Mouse (Mus musculus) heart, embryonic 11.5 days (tissue): ENCODE data around the gene Ngef. TPM values are rescaled to one million over a fixed set of nuclear protein-coding genes. Genes with fewer than 3 reads are reported as not detected.

Experiments used
- ATAC-seq: fragments of 200-750 bp; cut with Nextera tagmentation; replicated peaks from 2 replicates; pipeline ENCODE4 v1.8.0; 2017; ENCODE audit warnings: moderate library complexity; ENCODE audit not compliant: insufficient number of reproducible peaks, low FRiP score, low TSS enrichment
- H3K27ac ChIP-seq: fragments of 300-500 bp; sonication (generic); 2 replicates; pipeline ENCODE4 v1.5.1; 2014; ENCODE audit warnings: mild to moderate bottlenecking, low read depth, low read length
- H3K27me3 ChIP-seq: fragments of 300-500 bp; sonication (generic); 2 replicates; pipeline ENCODE4 v1.6.1; 2014; ENCODE audit warnings: mild to moderate bottlenecking, low read length, mixed read lengths; ENCODE audit not compliant: control insufficient read depth, insufficient read depth
- H3K36me3 ChIP-seq: fragments of 300-500 bp; sonication (generic); 2 replicates; pipeline ENCODE4 v1.6.1; 2014; ENCODE audit warnings: mild to moderate bottlenecking, low read length, moderate library complexity, mixed read lengths; ENCODE audit not compliant: control insufficient read depth, insufficient read depth
- H3K4me1 ChIP-seq: fragments of 300-500 bp; sonication (generic); 2 replicates; pipeline ENCODE4 v1.6.1; 2014; ENCODE audit warnings: low read length; ENCODE audit not compliant: control insufficient read depth, insufficient read depth
- H3K4me2 ChIP-seq: fragments of 300-500 bp; sonication (generic); 2 replicates; pipeline ENCODE4 v1.6.1; 2014; ENCODE audit warnings: mild to moderate bottlenecking, moderate library complexity
- H3K4me3 ChIP-seq: fragments of 300-500 bp; sonication (generic); 2 replicates; pipeline ENCODE4 v1.5.1; 2014; ENCODE audit warnings: low read depth, low read length
- H3K9ac ChIP-seq: fragments of 300-500 bp; sonication (generic); 2 replicates; pipeline ENCODE4 v1.6.1; 2014; ENCODE audit warnings: mild to moderate bottlenecking, low read depth, low read length, moderate library complexity
- H3K9me3 ChIP-seq: fragments of 300-500 bp; sonication (generic); replicated peaks from 2 replicates; pipeline ENCODE4 v1.6.1; 2016; ENCODE audit warnings: low read length; ENCODE audit not compliant: control insufficient read depth
- WGBS: fragments of 180-500 bp; shearing (Covaris S2); extraction: QIAGEN DNeasy Blood & Tissue Kit; methylation state at CpG from one replicate; pipeline ENCODE4 v1.1.7; 2014; ENCODE audit not compliant: insufficient replicate concordance; 5-methylcytosine and 5-hydroxymethylcytosine counted together
- polyA plus RNA-seq: library from polyadenylated mRNA; unstranded; fragments of >200 nt; fragmentation: Nextera tagmentation; extraction: Ambion mirVana; gene quantifications from 2 replicates; pipeline ENCODE4 v1.2.1, GENCODE M21; 2014

Ngef gene
- polyA plus RNA-seq, 1 experiment from 2014 or later, result 0.84 TPM

GRCm38 (mm10) chr1:87605296-87605695 lies 31.6 kb upstream of the Ngef start:
- Histone ChIP-seq H3K9me3 (no peaks in the 10 kb centered on the region), H3K36me3 (no peaks in the 10 kb centered on the region), H3K27ac (no peak overlapping the region), H3K9ac (no peak overlapping the region), H3K4me3 (no peak overlapping the region), H3K27me3 (peaks cover 2% of the 10 kb centered on the region; the same call in 1 of the 2 replicates), H3K4me2 (no peak overlapping the region), H3K4me1 (no peaks in the 10 kb centered on the region)
- 78% methylated on average over 2 of the region's 2 CpGs for WGBS
- no peak for ATAC-seq

GRCm38 (mm10) chr1:87603389-87603788 lies 29.7 kb upstream of the Ngef start:
- no peak overlapping the region for H3K4me2 ChIP-seq
- no peak overlapping the region for H3K27ac ChIP-seq
- H3K9ac ChIP-seq, result no peak overlapping the region
- no peaks in the 10 kb centered on the region for H3K27me3 ChIP-seq
- H3K36me3 ChIP-seq, result no peaks in the 10 kb centered on the region
- 87% methylated on average over 5 of the region's 5 CpGs for WGBS
- ATAC-seq, result no peak
- H3K4me1 ChIP-seq, result no peaks in the 10 kb centered on the region
- no peak overlapping the region for H3K4me3 ChIP-seq
- no peaks in the 10 kb centered on the region for H3K9me3 ChIP-seq

GRCm38 (mm10) chr1:87601801-87602200 lies 28.1 kb upstream of the Ngef start:
- Histone ChIP-seq H3K4me3 (no peak overlapping the region), H3K27ac (no peak overlapping the region), H3K4me1 (no peaks in the 10 kb centered on the region), H3K9ac (no peak overlapping the region), H3K36me3 (no peaks in the 10 kb centered on the region), H3K27me3 (no peaks in the 10 kb centered on the region), H3K9me3 (no peaks in the 10 kb centered on the region), H3K4me2 (no peak overlapping the region)
- 58% methylated on average over 2 of the region's 2 CpGs for WGBS
- no peak for ATAC-seq

- no peak overlapping the region for H3K4me3 ChIP-seq
- H3K27me3 ChIP-seq, result no peaks in the 10 kb centered on the region
- no peak for ATAC-seq
- no peaks in the 10 kb centered on the region for H3K36me3 ChIP-seq
- no peaks in the 10 kb centered on the region for H3K4me1 ChIP-seq
- no peak overlapping the region for H3K4me2 ChIP-seq
- WGBS, result 74% methylated on average over 7 of the region's 7 CpGs
- H3K9ac ChIP-seq, result no peak overlapping the region
- H3K27ac ChIP-seq, result no peak overlapping the region
- no peaks in the 10 kb centered on the region for H3K9me3 ChIP-seq
These were observed 26.9 kb upstream of the Ngef start for GRCm38 (mm10) chr1:87600533-87600932.

GRCm38 (mm10) chr1:87594671-87595070 lies 21.0 kb upstream of the Ngef start:
- Histone ChIP-seq H3K27ac (no peak overlapping the region), H3K4me1 (no peaks in the 10 kb centered on the region; the same call in 1 of the 2 replicates), H3K4me3 (no peak overlapping the region), H3K9ac (no peak overlapping the region), H3K4me2 (no peak overlapping the region), H3K9me3 (no peaks in the 10 kb centered on the region), H3K27me3 (no peaks in the 10 kb centered on the region), H3K36me3 (no peaks in the 10 kb centered on the region)
- no peak for ATAC-seq
- 89% methylated on average over 10 of the region's 10 CpGs for WGBS

- no peak for ATAC-seq
- H3K4me2 ChIP-seq, result no peak overlapping the region
- H3K36me3 ChIP-seq, result no peaks in the 10 kb centered on the region
- H3K9me3 ChIP-seq, result no peaks in the 10 kb centered on the region
- no peaks in the 10 kb centered on the region; the same call in 1 of the 2 replicates for H3K4me1 ChIP-seq
- WGBS, result 49% methylated on average over 3 of the region's 3 CpGs
- H3K27ac ChIP-seq, result no peak overlapping the region
- H3K27me3 ChIP-seq, result no peaks in the 10 kb centered on the region
- H3K9ac ChIP-seq, result no peak overlapping the region
- no peak overlapping the region for H3K4me3 ChIP-seq
These were observed 20.6 kb upstream of the Ngef start for GRCm38 (mm10) chr1:87594261-87594660.

GRCm38 (mm10) chr1:87589980-87590379 lies 16.3 kb upstream of the Ngef start:
- H3K9ac ChIP-seq, result no peak overlapping the region
- no peak overlapping the region for H3K27ac ChIP-seq
- no peak overlapping the region for H3K4me3 ChIP-seq
- 86% methylated on average over 8 of the region's 8 CpGs for WGBS
- H3K4me1 ChIP-seq, result no peaks in the 10 kb centered on the region; the same call in 1 of the 2 replicates
- no peak for ATAC-seq
- no peak overlapping the region for H3K4me2 ChIP-seq
- no peaks in the 10 kb centered on the region for H3K27me3 ChIP-seq
- no peaks in the 10 kb centered on the region for H3K36me3 ChIP-seq
- no peaks in the 10 kb centered on the region for H3K9me3 ChIP-seq

GRCm38 (mm10) chr1:87589162-87589561 lies 15.5 kb upstream of the Ngef start:
- H3K9ac ChIP-seq, result no peak overlapping the region
- WGBS, result 80% methylated on average over 7 of the region's 7 CpGs
- H3K36me3 ChIP-seq, result no peaks in the 10 kb centered on the region
- ATAC-seq, result no peak
- H3K27ac ChIP-seq, result no peak overlapping the region
- H3K4me1 ChIP-seq, result no peaks in the 10 kb centered on the region; the same call in 1 of the 2 replicates
- no peak overlapping the region for H3K4me3 ChIP-seq
- H3K27me3 ChIP-seq, result no peaks in the 10 kb centered on the region
- no peaks in the 10 kb centered on the region for H3K9me3 ChIP-seq
- no peak overlapping the region for H3K4me2 ChIP-seq

- Histone ChIP-seq H3K4me1 (no peaks in the 10 kb centered on the region; the same call in 1 of the 2 replicates), H3K27ac (no peak overlapping the region)
- WGBS, result 8% methylated on average over 3 of the region's 3 CpGs
These were observed 7.2 kb upstream of the Ngef start for GRCm38 (mm10) chr1:87580824-87581223.

More at GRCm38 (mm10) chr1:87580824-87581223, 7.2 kb upstream of the Ngef start:
- Histone ChIP-seq H3K9ac (no peak overlapping the region), H3K9me3 (no peaks in the 10 kb centered on the region), H3K36me3 (no peaks in the 10 kb centered on the region), H3K4me2 (no peak overlapping the region), H3K4me3 (no peak overlapping the region), H3K27me3 (no peaks in the 10 kb centered on the region)
- ATAC-seq, result no peak
